Mouse (Mus musculus): ENCODE data around the gene Katnal1.

The Katnal1 gene

GRCm38 (mm10) chr5:148929116-148929449 lies at the start of gene Katnal1:
Gene Katnal1 (minus strand): TSS chr5:148929320.
- peak; percentile 30 for DNase-seq (ENCODE audit: low read depth, low spot score)

DNA sequence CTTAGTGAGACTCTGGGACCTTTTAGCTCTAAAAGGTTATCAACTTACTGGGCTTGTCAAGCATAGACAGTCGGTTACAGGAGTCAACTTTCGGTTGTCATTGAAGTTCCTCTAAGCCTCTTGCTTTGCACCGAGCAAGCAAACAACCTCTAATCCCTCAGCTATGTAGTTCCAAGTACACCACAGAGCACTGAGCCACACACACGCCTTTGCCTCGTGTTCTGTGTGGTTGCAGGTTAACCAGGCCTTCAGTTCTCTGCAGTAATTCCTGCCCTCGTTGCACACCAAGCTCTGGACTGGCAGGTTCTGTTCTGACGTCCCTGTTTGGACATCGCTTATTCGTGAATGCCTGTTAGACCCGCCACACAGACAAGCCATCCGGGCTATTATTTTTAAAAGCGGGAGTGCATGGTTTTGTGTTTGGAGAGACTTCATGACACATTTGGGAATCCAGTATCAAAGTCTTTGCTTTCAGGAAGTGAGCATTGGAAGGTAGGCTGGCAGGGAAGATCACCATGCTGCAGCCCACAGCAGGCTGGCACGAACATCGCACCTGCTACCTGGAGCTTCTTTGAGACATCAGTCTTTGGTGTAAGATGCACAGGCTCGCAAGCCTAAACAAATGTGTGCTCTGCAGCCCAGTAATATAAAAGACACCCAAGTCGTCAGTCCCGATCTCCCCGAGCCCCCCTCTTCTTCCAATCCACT lies 49.5 kb upstream of the Katnal1 start:
- no peak for DNase-seq (ENCODE audit: low read depth, low spot score)

- no peak for DNase-seq (ENCODE audit: low read depth, low spot score)
Measured at GRCm38 (mm10) chr5:148977698-148978457, 48.8 kb upstream of the Katnal1 start.

DNA sequence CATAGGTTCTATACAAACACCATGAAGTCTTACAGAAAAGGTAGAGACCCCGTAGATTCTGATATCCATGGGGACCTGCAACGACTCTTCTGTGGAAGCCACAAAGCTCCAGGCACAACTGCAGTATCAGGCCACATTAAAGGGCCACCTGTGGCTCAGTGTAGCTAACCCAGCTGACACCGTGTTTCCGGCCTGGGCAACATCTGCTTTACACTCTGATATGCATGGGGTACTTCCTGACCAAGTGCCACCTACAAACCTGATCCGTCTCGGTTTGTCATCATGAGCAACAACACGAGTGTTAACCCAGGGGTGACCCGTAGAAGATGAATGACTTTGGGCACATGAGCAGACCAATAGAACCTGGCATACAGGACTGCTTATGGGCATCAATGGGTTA lies 47.8 kb upstream of the Katnal1 start:
- no peak for DNase-seq (ENCODE audit: low read depth, low spot score)

DNA sequence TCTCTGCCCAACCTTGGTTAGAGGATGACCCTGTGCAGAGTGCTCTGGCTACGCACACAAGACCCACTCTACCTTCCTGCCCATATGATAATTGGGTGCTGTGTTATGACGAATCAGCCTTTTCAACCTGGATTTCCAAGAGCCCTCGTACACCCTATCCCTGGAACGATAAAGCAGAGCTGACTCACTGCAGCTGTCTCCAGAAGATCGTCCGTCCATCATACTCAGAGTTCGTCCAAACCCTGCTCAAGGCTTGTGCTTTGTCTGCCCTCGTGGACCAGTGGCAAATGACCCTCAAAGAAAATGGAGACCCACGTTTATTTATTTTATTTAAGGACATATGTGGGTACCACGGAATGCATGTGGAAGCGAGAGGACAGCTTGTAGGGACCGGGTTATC lies 45.9 kb upstream of the Katnal1 start:
- no peak for DNase-seq (ENCODE audit: low read depth, low spot score)

- no peak for DNase-seq (ENCODE audit: low read depth, low spot score)
Measured at GRCm38 (mm10) chr5:148973019-148973668, 44.0 kb upstream of the Katnal1 start.

- DNase-seq (ENCODE audit: low read depth, low spot score): no peak
Measured at GRCm38 (mm10) chr5:148972167-148972566, 43.0 kb upstream of the Katnal1 start.

- no peak for DNase-seq (ENCODE audit: low read depth, low spot score)
Measured at GRCm38 (mm10) chr5:148969648-148970047, 40.5 kb upstream of the Katnal1 start.

GRCm38 (mm10) chr5:148968958-148969576 lies 39.9 kb upstream of the Katnal1 start:
- DNase-seq (ENCODE audit: low read depth, low spot score): no peak

GRCm38 (mm10) chr5:148968179-148968578 lies 39.1 kb upstream of the Katnal1 start:
- DNase-seq (ENCODE audit: low read depth, low spot score): no peak

- DNase-seq (ENCODE audit: low read depth, low spot score): no peak
Measured at GRCm38 (mm10) chr5:148966395-148966794, 37.3 kb upstream of the Katnal1 start.

DNA sequence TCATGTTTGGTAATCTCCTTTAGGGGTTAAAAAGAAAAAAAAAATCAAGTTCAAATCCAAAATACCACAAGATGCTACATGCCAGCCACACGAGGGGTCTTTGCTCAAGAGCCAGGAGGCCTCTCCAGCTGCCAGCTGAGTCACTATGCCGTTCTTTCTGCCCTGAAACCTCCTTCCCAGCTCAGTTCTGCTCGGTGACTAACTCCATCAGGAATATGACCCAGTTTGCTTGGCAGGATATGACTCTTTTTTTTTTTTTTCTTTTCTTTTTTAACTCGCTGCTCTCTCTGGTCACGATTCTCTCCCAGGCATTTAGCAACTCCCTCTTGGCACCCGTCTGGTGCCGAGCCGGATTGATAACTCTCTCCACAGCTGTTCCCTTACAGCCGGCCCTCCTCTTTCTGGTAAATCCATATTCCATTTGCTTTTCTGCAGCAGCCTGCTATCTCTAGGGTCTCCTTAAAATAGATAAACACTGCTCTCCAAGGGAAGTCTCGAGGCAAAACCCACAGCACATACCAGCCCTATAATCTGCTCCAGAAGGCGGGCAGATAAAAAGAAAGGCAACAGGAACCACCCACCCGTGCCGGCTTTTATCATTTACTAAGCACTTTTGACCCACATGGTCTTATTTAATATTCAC lies 36.7 kb upstream of the Katnal1 start:
- peak; percentile 46 for DNase-seq (ENCODE audit: low read depth, low spot score)

DNA sequence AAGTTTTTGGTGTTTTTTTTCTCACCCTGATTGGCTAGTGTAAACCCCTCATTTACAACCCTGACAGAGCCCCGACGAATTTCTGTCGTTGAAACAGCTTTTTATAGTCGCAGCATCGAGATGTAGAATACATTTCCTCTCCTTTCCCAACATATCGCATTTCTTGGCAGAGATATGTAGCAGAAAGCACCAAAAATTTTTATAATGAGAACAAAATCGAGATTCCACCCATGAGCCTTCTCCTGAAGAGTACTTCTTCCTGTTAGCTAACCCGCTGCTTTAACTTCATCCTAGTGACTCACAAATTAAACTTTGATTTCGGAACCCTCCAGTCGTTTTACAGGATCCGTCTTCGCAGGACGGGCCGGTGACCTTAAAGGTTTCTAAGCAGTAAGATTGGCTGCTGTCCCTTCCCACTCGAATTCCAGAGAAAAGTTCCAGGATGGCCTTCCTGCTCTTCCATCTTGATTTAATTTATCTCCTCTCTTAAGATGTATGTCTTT lies 36.0 kb upstream of the Katnal1 start:
- peak; percentile 51 for DNase-seq (ENCODE audit: low read depth, low spot score)

DNA sequence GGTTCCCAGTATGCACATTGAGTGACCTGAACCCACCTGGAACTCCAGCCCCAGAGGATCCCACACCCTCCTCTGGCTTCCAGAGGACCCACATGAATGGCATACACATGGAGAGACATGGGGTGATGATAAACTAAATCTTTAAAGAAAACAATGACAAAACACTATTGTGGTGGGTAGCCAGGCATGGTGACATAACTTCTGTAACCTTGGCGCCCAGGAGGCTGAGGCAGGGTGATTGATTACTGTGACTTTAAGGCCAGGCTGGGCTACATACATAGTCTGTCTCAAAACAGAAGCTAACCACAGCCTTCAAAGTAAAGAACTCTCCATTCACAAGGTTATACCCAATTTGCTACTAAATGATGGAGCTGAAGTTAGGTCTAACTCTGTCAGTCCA lies 35.1 kb upstream of the Katnal1 start:
- DNase-seq (ENCODE audit: low read depth, low spot score): no peak

DNA sequence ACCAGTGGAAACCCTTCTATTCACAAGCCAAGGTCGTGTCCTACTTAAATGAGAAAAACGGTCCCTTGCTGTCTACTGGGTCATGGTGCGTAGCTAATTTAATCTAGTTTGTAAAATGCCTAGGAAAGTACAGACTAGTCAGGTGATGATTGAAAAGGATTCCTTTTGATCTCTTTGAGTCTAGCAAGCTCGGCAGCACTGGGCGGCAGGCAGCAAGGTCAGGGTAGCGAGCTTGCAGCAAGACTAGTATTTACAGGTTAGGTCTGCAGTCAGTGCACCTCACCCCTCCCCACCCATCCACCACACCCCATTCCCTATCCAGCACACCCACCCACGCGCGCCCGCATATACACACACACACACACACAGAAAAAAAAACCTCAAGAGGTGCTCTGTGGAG lies 31.1 kb upstream of the Katnal1 start:
- DNase-seq (ENCODE audit: low read depth, low spot score): no peak

- DNase-seq (ENCODE audit: low read depth, low spot score): no peak
Measured at GRCm38 (mm10) chr5:148959068-148959990, 30.2 kb upstream of the Katnal1 start.

GRCm38 (mm10) chr5:148958355-148958754 lies 29.2 kb upstream of the Katnal1 start:
- no peak for DNase-seq (ENCODE audit: low read depth, low spot score)

DNA sequence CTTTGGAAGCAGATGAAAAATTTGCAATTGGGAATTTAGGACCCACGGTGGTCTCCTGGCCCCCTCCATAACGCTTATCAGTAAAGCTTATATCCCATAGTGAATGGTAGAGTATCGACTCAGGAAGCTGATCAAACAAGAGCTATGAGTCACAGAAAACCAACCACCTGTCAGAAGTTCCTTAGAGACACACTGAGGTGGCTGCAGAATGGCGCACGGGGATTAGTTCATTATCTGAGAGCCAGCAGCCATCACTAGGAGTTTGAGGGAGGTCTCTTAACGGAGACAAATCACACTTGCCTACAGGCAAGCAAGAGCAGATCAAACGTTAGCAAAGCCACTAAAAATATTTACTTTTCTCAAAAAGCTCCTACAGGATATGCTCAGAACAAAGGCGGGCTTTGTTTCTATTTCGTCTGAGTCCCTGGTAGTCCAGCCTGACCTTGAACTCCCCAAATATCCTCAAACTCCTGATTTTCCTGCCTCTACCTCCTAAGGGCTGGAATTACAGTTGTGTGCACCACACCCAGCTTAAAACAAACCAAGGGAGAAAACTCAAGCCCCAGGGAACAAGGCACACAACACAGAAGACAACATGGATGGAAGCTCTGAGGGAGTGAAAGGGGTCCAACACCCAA lies 27.9 kb upstream of the Katnal1 start:
- no peak for DNase-seq (ENCODE audit: low read depth, low spot score)

DNA sequence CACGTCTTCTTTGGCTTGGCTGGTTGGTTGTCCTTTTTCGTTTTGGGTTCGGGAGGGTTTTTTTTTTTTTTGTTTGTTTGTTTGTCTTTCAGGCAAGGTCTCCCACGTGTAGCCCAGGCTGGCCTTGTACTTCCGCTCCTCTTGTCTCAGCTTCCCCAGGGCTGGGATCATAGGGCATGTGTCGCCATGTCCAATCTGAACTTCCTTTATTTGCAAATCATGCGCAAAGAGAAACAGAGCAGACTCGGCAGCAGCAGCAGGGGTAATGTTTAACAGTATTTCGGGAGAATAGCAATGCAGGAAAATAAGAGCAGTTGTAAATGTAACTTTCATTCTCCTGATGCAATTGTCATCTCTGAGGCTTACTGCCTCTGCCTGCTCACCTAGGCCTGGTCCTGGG lies 27.0 kb upstream of the Katnal1 start:
- DNase-seq (ENCODE audit: low read depth, low spot score): no peak

DNA sequence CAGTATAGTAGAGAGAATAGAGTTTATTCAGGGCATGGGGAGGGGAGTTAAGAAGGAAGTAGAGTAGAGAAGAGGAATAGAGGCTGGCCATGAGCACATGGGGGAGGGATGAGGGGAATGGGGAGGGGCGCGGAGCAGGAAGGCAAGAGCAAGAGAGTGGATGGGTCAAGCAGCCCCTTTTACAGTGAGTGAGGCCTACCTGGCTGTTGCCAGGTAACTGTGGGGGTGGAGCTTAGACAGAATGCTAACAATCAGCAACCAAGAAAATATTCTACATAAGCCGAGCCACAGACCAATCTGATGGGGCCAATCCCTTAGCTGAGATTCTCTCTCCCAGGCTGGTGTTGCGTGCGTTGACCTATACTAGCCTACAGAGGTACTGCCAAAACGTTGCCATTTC lies 26.5 kb upstream of the Katnal1 start:
- DNase-seq (ENCODE audit: low read depth, low spot score): no peak

Measured in brain, embryonic 18.5 days (tissue).